Mouse (Mus musculus): ENCODE measurements around the gene Fcho1.

Fcho1 gene

GRCm38 (mm10) chr8:71682832-71683231, 42.7 kb downstream of the Fcho1 start:
- DNase-seq (ENCODE audit: low read depth), result no peak

- DNase-seq (ENCODE audit: low read depth), result no peak
Observed at GRCm38 (mm10) chr8:71681369-71681915, 44.1 kb downstream of the Fcho1 start.

DNA sequence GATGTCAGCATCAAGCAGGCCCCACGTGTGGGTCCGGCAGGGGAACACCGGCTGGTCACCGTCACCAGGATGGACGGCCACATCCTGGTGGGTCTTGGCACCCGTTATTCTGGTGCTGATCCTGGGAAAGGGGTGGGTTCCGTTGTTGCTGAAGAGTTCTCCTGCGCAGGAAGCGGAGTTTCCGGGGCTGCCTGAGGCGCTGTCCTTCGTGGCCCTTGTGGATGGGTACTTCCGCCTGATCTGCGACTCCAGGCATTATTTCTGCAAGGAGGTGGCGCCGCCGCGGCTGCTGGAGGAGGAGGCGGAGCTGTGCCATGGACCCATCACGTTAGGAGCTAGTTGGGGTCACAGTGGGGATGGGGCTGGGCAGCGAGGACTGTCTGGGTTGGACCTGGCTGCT, 45.0 kb downstream of the Fcho1 start:
- no peak for DNase-seq (ENCODE audit: low read depth)

GRCm38 (mm10) chr8:71679550-71680168, 45.9 kb downstream of the Fcho1 start:
- DNase-seq (ENCODE audit: low read depth), result no peak

GRCm38 (mm10) chr8:71679116-71679515, 46.4 kb downstream of the Fcho1 start:
- DNase-seq (ENCODE audit: low read depth), result no peak

DNA sequence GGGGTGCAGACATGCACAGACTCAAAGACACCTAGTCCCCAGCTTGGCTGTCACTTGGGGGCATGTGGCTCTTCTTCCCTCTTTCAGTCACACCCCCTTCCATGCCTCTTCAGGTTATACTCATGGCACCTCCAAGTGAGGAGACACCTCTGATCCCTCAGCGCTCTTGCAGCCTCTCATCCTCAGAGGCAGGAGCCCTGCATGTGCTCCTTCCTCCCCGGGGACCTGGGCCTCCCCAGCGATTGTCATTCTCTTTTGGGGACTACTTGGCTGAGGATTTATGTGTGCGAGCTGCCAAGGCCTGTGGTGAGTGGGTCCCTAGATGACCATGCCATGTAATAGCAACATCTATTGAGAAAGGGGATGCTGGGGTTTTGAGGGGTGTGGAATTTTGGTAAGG, 47.3 kb downstream of the Fcho1 start:
- no peak for DNase-seq (ENCODE audit: low read depth)

GRCm38 (mm10) chr8:71677555-71677954, 48.0 kb downstream of the Fcho1 start:
- no peak for DNase-seq (ENCODE audit: low read depth)

- DNase-seq (ENCODE audit: low read depth), result no peak
Observed at GRCm38 (mm10) chr8:71676803-71677202, 48.7 kb downstream of the Fcho1 start.

DNA sequence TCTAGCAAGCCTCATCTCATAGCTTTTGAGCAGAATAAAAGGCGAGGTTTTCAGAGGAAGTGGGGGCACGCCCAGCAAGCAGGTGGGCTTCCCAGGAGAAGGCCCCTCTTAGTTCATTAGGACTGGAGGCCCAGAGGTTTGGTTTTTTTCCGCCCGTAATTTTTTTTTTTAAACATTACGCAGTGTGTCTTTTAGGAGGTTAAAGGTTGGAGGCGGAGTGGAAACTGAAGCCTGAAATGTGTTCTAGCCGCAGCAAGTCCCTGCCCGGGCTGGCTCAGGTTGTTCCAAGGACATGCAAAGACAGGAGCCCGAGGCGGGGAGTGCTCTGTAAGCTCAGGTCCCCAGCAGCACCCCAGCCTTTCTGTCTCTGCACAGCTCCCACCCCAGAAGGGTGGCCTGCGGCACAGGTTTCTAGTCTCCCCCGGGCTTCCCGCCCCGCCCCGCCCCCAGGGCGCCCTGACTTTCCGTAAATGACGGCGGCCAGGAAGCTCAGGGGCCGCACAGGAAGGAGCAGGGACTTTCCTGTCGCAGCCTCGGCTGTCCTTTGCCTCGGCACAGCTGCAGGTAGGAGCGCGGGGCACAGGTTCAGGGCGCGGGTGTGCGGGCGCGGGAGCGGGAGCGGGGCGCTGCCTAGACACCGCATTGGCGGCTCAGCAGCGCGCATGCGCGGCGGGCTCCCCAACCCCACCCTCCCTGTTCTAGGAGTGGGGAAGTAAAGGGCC, 49.3 kb downstream of the Fcho1 start, which contains the start of gene Jak3:
Gene Jak3, plus strand, starts transcription at position 277 of the 722 bp plus-strand sequence.
- peak; percentile 49 for DNase-seq (ENCODE audit: low read depth)

GRCm38 (mm10) chr8:71675456-71676019, 50.0 kb downstream of the Fcho1 start:
- DNase-seq (ENCODE audit: low read depth), result no peak

DNA sequence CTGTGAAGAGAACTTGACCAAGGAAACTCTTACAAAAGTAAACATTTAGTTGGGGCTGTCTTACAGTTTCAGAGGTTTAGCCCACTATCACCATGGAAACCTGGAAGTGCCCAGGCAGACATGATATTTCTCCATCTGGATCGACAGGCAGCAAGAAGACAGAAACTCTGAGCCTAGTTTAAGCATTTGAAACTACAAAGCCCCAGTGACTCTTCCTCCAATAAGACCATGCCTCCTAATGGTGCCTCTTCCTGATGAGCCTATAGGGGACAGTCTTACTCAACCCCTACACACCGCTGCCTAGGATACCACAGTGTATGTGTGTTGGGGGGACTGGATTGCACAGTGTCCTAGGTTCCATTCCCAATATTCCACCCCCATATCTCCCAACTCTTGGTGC, 51.4 kb downstream of the Fcho1 start:
- DNase-seq (ENCODE audit: low read depth), result no peak

DNA sequence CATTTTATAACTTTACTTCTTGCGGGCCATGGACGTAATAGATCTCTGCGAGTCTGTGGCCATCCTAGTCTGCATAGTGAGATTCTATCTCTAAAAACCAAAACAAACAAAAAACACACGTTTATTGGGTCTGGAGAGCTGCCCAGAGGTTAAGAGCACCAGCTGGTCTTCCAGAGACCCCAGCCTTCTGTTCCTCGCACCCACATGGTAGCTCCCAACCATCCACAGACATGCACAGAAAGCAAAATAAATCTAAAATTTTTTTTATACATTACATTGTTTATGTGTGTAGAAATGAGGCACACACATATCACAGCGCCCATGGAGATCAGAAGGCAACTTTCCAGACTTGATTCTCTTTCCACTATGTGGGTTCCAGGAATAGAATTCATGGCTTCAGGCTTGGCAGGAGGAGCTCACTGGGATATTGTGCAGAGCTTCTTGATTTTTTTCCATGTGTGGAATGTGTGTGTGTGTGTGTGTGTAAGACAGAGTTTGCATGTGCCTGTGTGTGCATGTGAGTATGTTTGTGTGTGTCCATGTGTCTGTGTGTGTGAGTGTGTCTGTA, 53.3 kb downstream of the Fcho1 start:
- no peak for DNase-seq (ENCODE audit: low read depth)

- DNase-seq (ENCODE audit: low read depth), result peak; percentile 73
Observed at GRCm38 (mm10) chr8:71671549-71671965, 54.0 kb downstream of the Fcho1 start, which contains the start of gene Unc13a. Unc13a (minus strand) TSS chr8:71671757.

- no peak for DNase-seq (ENCODE audit: low read depth)
Observed at GRCm38 (mm10) chr8:71670621-71671548, 54.6 kb downstream of the Fcho1 start.

- no peak for DNase-seq (ENCODE audit: low read depth)
Observed at GRCm38 (mm10) chr8:71670198-71670597, 55.3 kb downstream of the Fcho1 start.

DNA sequence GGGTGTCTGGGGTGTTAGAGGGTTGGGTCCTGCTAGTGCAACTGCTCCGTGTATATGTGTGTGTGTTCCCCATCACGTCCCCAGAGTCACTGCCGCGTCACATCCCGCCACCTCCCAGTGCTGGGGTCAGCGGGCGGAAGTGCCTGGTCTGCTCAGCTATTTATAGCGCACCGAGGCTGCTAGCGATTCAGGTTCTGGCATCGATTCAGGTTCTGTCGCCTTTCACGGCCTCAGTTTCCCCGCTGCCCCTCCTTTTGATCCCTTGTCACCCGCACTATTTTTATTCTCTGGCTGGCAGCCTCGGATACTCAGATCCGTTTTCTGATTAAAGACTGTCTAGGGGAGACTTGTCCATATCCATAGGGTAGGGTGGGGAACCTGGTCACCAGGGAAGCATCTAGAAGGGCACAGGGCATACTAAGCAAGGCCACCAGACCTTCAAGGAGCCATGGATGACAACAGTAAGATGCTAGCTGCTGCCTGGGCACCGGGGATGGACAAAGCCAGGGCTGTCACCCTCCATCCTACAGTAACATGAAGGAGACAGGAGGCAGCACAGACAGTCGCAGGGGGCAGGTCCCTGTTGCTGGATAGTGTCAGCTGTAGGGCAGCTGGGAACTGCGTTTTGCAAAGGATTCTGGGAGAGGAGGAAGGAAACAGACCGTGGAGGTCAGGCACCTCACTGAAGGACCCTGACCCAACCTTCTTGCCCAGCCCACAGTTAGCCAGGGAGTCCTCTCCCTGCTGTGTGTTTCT, 57.1 kb downstream of the Fcho1 start:
- no peak for DNase-seq (ENCODE audit: low read depth)

DNA sequence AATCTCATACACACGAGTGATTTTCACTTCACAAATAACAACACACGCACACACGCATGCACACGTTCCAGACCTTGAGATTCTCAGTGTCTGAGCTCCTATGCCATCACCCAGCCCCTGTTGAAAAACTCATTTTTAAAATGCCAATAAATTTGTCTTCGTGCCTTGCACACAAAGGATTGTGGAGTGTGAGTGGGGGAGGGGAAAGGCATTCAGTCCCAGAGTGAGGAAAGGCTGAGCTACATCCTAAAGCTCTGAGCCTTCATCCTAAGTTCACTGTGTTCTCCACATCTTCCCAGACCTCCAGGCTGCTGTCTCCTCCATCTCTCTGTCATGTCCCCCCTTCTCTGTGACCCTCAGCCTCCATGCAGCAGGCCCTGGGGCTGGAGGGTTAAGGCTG, 58.3 kb downstream of the Fcho1 start:
- DNase-seq (ENCODE audit: low read depth), result no peak

DNA sequence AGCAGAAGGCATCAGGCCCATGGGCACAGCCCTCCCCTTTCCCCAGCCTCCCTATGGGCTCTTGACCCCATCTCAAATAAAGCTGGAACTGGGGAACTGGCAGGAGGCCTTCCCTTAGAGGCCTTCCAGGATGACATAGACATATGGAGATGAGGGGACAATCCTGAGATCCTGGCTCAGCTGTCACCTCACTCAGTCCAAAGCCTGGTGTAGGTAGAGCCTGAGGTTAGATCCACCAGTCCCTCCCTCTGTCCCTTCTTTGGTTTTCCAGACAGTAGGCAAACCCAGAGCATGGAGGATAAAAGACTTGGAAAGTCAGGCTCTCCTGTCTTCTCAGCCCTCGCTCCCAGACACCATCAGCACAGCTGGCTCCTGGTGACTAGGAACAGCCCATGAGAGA, 58.7 kb downstream of the Fcho1 start:
- no peak for DNase-seq (ENCODE audit: low read depth)

DNA sequence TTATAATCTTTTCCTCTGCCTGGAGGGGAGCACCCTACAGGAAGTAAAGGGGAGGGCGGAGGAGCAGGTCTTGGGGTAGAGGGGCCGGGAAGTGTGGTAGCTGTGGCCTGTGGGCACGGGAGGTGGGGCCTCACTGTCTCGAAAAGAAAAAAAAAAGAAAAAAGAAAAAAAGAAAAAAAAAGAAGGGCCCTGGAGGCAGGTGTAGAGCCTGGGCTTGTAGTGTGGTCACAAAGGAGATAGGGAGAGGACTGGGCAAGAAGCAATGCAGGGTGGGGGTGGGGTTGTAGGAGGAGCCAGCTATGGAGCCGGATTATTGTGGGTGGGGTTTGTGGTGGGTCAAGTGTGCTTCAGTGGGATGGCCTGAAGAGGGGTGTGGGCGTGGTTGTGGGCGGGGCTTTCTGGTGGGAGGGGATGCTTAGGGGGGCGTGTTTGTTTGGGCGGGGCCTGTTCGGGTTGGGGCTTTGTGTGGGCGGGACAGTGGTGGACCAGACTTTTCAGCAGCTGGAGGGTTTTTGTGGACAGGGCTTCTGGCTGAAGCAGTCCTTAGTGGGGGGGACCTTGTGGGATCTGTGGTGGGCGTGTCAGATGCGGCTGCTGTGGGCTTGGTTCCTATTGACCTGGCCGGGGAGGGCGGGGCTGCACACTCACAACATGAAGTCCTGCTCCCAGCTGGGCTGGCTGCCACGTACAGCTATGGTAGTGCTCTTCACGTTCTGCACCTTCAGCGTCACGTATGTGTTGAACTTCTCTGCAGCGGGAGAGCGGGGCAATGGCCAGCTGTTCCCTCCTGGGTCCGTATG, 60.0 kb downstream of the Fcho1 start:
- peak; percentile 50 for DNase-seq (ENCODE audit: low read depth)
